Mouse (Mus musculus) kidney, embryonic 14.5 days (tissue): ENCODE data around the gene Agpat3. TPM values are rescaled to one million over a fixed set of nuclear protein-coding genes. Genes with fewer than 3 reads are reported as not detected.

Source experiments
- ATAC-seq: fragments of 200-750 bp; cut with Nextera tagmentation; 2 replicates; pipeline ENCODE4 v1.8.0; 2017; ENCODE audit warnings: moderate number of reproducible peaks, mild to moderate bottlenecking, moderate TSS enrichment, moderate library complexity; ENCODE audit not compliant: low FRiP score, low TSS enrichment
- H3K27ac ChIP-seq: fragments of 300-500 bp; sonication (generic); 2 replicates; pipeline ENCODE4 v1.5.1; 2014; ENCODE audit warnings: low read depth, mild to moderate bottlenecking, low read length, moderate library complexity, mixed read lengths
- H3K27me3 ChIP-seq: fragments of 300-500 bp; sonication (generic); 2 replicates; pipeline ENCODE4 v1.6.1; 2014; ENCODE audit warnings: mild to moderate bottlenecking, low read length; ENCODE audit not compliant: control insufficient read depth, insufficient read depth
- H3K36me3 ChIP-seq: fragments of 300-500 bp; sonication (generic); 2 replicates; pipeline ENCODE4 v1.6.1; 2014; ENCODE audit warnings: low read length, mixed read lengths; ENCODE audit not compliant: control insufficient read depth, insufficient read depth
- H3K4me1 ChIP-seq: fragments of 300-500 bp; sonication (generic); 2 replicates; pipeline ENCODE4 v1.6.1; 2014; ENCODE audit warnings: low read length, mixed read lengths; ENCODE audit not compliant: control insufficient read depth, insufficient read depth
- H3K4me2 ChIP-seq: fragments of 300-500 bp; sonication (generic); replicated peaks from 2 replicates; pipeline ENCODE4 v1.6.1; 2014; ENCODE audit warnings: low read depth, mild to moderate bottlenecking, low read length
- H3K4me3 ChIP-seq: fragments of 300-500 bp; sonication (generic); 2 replicates; pipeline ENCODE4 v1.5.1; 2014; ENCODE audit warnings: mild to moderate bottlenecking, low read length
- H3K9ac ChIP-seq: fragments of 300-500 bp; sonication (generic); 2 replicates; pipeline ENCODE4 v1.6.1; 2014; ENCODE audit warnings: low read depth, mild to moderate bottlenecking, low read length, moderate library complexity
- H3K9me3 ChIP-seq: fragments of 300-500 bp; sonication (generic); 2 replicates; pipeline ENCODE4 v1.6.1; 2016; ENCODE audit warnings: low read length; ENCODE audit not compliant: control insufficient read depth
- WGBS: fragments of 180-500 bp; shearing (Covaris S2); extraction: QIAGEN DNeasy Blood & Tissue Kit; methylation state at CpG from one replicate; pipeline ENCODE4 v1.1.7; 2014; 5-methylcytosine and 5-hydroxymethylcytosine counted together
- polyA plus RNA-seq: library from polyadenylated mRNA; unstranded; fragments of >200 nt; fragmentation: Nextera tagmentation; extraction: Ambion mirVana; gene quantifications from 2 replicates; pipeline ENCODE4 v1.2.1, GENCODE M21; 2014

Gene Agpat3
- polyA plus RNA-seq, 1 experiment from 2014 or later: 84.7 TPM

DNA sequence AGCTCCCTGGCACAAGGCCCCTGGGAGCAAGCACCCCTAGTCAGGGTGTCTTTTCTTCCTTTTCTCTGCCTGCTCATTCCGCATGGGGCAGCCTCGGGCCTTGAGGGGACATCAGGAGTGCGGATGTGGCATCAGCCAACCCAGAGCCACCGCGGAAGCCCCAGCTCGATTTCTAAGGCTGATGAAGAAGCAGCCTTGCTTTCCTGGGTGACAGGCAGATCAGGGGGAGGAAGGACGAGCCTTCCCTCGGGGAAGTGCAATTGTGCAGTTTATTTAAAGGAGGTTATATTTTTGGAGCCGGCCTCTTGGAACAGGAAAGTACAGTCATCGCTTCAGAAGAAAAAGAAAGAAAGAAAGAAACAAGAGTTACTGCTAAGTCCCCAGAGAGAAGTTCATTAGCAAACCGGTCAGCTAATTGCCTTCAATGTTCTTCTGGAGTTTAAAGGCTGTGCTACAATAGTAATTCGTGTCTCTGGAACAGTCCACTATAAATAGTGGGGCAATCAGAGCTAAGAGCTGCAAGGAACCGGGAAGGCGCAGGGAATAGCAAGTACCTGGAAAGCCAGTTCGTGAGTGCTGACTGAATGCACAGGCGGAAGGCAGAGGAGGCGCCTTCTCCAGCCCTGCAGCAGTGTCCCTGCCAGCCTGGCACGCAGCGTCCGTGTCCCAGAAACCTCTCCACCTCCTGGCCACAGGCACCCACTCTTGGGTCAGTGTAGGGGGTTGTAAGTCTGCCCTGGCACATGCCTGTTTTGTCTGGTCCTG, 36.1 kb upstream of the Agpat3 start:
- Histone ChIP-seq H3K4me2 (no peak overlapping the region), H3K9me3 (no peaks in the 10 kb centered on the region), H3K4me1 (0 out of 2 replicates have a peak, but pooled peaks cover 9% of the 10 kb centered on the region), H3K4me3 (no peak overlapping the region), H3K36me3 (no peaks in the 10 kb centered on the region), H3K27ac (no peak overlapping the region), H3K27me3 (peaks cover 17% of the 10 kb centered on the region), H3K9ac (no peak overlapping the region)
- no peak for ATAC-seq
- WGBS: 42% methylated on average over 20 of the region's 20 CpGs

DNA sequence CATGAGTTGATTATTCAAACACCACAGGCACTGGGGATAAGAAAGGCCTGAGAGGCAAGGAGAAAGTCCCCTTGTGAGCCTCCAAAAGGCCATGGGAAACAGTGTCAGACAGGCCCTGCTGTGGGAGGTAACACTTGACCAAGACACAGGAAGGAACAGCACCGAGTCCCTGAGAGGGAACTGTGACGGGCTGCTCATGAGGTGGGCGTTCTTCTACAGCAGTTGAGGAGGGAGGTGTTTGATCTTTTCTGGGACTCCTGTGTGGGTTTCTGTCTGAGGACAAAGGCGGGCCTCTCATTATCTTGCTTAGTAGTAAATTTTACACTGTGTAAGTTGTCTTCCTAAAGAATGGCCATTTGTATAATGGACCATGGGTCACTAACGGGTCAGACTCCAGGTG, 33.2 kb upstream of the Agpat3 start:
- Histone ChIP-seq H3K4me3 (no peak overlapping the region), H3K4me1 (0 out of 2 replicates have a peak, but pooled peaks cover under 1% of the 10 kb centered on the region), H3K36me3 (no peaks in the 10 kb centered on the region), H3K27ac (no peak overlapping the region), H3K4me2 (no peak overlapping the region), H3K9me3 (no peaks in the 10 kb centered on the region), H3K27me3 (peaks cover 1% of the 10 kb centered on the region), H3K9ac (no peak overlapping the region)
- ATAC-seq: no peak
- WGBS: 64% methylated on average over 5 of the region's 5 CpGs

DNA sequence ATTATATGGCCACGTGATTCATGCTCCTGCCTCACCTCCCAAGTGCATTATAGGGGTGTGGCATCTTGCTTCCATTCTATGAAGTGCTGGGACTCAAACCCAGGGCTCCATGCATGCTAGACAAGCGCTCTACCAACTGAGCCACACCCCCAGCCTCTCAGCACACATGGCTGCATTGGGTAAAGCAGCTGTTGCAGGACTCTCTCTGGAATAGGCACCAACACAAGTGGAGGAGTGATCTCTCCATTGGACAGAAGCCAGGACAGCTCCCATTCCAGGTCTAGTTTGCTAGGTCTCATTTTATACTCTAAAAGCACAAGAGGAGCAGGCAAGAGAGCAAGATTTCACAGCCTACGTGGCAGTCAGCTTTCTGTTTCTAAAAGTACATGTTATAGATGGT, 31.3 kb upstream of the Agpat3 start:
- no peak overlapping the region for H3K27ac ChIP-seq
- H3K36me3 ChIP-seq: no peaks in the 10 kb centered on the region
- ATAC-seq: no peak
- H3K27me3 ChIP-seq: no peaks in the 10 kb centered on the region
- no peaks in the 10 kb centered on the region for H3K4me1 ChIP-seq
- H3K4me3 ChIP-seq: no peak overlapping the region
- no peak overlapping the region for H3K9ac ChIP-seq
- no peak overlapping the region for H3K4me2 ChIP-seq
- H3K9me3 ChIP-seq: no peaks in the 10 kb centered on the region
- 81% methylated on average over 3 of the region's 3 CpGs for WGBS

DNA sequence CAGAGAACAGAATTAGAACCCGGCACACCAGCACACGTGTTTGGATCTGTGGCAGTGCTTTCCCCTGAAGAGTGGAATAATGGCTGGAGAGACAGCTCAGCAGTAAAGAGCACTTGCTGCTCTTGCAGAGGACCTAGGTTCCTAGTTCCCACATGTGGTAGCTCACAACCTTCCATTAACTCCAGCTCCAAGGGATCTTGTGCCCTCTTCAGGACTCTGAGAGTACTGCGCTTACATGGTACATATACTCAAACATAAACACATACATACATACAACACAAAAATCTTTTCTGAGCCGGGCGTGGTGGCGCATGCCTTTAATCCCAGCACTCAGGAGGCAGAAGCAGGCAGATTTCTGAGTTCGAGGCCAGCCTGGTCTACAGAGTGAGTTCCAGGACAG, 26.2 kb upstream of the Agpat3 start:
- H3K4me3 ChIP-seq: no peak overlapping the region
- H3K36me3 ChIP-seq: no peaks in the 10 kb centered on the region
- 94% methylated on average over 7 of the region's 7 CpGs for WGBS
- H3K9me3 ChIP-seq: no peaks in the 10 kb centered on the region
- no peaks in the 10 kb centered on the region for H3K27me3 ChIP-seq
- no peak overlapping the region for H3K4me2 ChIP-seq
- H3K4me1 ChIP-seq: no peaks in the 10 kb centered on the region
- H3K27ac ChIP-seq: no peak overlapping the region
- no peak overlapping the region for H3K9ac ChIP-seq
- no peak for ATAC-seq

DNA sequence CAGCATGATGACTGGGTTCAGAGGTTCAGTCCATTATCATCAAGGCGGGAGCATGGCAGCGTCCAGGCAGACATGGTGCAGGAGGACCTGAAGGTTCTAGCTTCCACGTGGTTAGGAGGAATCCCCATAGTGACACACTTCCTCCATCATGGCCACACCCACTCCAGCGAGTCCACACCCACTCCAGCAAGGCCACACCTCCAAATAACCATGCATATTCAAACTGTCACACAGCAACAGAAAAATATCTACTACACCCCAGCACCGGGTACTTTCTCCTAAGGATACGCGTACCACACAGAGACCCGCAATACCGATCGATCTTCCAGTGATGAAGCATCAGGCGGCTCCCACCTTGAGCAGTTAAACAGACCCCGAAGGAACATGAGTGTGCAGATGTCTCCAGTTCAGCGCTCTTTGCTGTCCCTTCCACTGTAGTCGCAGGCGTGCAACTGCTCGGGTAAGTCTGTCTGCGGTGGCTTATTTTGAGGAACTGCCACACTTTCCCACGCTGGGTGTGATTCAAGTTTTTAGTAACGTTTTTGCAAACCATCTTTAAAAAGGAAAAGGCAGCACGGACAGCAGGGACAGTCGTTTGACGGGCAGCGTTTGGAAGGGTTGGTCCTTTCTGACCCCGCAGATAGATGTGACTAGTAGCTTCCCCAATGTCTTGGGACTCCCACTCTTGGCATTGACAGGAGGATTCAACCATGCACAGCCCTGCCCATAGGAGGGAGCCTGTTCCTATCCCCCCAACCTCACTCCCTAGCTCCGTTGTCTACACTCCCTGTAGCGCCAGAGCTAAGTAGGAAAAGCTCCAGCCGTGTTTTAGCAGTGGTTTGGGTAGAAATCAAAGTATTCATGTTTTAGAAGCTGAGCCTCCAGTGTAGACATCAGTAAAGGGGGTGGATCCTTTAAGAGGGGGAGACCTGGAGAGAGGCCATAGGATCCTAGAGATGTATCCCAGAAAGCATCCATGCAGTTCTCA, 20.7 kb upstream of the Agpat3 start:
- Histone ChIP-seq H3K27ac (no peak overlapping the region), H3K27me3 (no peaks in the 10 kb centered on the region), H3K9ac (no peak overlapping the region), H3K36me3 (no peaks in the 10 kb centered on the region), H3K9me3 (no peaks in the 10 kb centered on the region), H3K4me1 (no peaks in the 10 kb centered on the region), H3K4me3 (no peak overlapping the region; the same call in 1 of the 2 replicates), H3K4me2 (no peak overlapping the region)
- 0 out of 2 replicates have a peak, but pooled peaks have one; percentile 33 for ATAC-seq
- WGBS: 65% methylated on average over 27 of the region's 27 CpGs

DNA sequence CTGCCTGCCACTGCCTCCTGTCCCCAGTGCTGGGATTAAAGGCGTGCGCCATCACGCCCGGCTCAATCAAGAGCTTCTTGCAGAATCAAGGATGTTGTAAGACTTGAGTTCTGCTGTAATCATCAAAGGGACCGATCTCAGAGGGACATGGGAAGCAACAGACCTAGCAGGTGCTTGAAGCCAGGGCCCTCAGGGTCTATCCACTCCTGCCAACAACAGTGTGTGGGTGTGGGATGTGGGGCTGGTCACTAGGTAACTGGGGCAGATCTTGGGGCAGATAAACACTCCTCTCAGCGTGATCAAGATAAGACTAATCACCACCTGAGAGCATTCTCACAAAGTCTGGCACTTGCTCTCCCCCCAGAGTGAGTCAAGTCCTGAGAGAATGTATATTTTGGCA, 19.5 kb upstream of the Agpat3 start:
- Histone ChIP-seq H3K36me3 (no peaks in the 10 kb centered on the region), H3K27ac (no peak overlapping the region), H3K4me1 (0 out of 2 replicates have a peak, but pooled peaks cover under 1% of the 10 kb centered on the region), H3K4me2 (no peak overlapping the region), H3K9me3 (no peaks in the 10 kb centered on the region), H3K27me3 (no peaks in the 10 kb centered on the region), H3K4me3 (no peak overlapping the region), H3K9ac (no peak overlapping the region)
- ATAC-seq: no peak
- WGBS: 67% methylated on average over 6 of the region's 6 CpGs

DNA sequence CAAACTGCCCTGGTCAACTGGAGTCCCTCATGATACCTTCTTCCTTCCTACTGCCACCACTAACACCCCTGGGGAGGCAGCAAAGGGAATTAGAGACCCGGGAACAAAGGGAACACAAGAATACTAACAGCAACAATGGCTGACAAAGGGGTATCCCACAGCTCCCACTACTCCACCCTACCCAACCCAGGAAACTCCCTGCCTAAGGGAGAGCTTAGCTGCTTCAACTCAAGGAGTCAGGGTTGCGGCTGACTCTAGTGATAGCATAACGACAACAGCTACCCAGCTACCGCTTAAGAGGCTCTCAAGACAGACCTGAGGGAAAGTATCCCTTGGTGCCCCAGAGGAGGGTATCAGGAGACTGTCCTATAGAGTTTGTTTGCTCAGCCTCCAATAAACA, 15.3 kb upstream of the Agpat3 start:
- Histone ChIP-seq H3K9me3 (no peaks in the 10 kb centered on the region), H3K4me2 (no peak overlapping the region), H3K4me1 (peaks cover 4% of the 10 kb centered on the region; the same call in 1 of the 2 replicates), H3K27ac (no peak overlapping the region), H3K9ac (no peak overlapping the region), H3K36me3 (no peaks in the 10 kb centered on the region), H3K4me3 (no peak overlapping the region), H3K27me3 (no peaks in the 10 kb centered on the region)
- ATAC-seq: no peak
- 65% methylated on average over 4 of the region's 4 CpGs for WGBS

DNA sequence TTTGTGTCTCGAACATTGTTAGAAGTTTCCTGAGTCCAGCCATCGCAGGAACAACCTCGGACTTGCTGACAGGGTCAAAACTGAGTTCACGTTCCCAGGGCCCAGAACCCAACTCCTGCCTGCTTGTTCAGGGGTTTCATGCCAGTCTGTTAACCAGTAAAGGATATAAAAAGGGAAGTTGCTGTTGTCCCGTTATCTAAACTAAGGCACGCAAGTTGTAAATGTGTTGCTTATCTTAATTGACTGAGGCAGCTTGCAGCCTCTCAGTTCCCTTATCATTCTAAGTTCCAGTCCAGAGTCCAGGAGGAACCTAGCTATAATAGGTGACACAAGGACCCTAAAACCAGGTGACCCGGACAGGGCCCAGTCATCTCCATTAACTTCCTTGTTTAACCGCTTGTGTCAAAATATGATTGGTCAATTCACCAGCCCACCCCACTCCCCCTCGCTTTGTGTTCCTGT, 14.6 kb upstream of the Agpat3 start:
- Histone ChIP-seq H3K9me3 (no peaks in the 10 kb centered on the region), H3K27ac (0 out of 2 replicates have a peak overlapping the region, but pooled peaks have one; percentile 24), H3K4me3 (no peak overlapping the region), H3K4me2 (no peak overlapping the region), H3K4me1 (peaks cover 4% of the 10 kb centered on the region; the same call in 1 of the 2 replicates), H3K27me3 (no peaks in the 10 kb centered on the region), H3K36me3 (no peaks in the 10 kb centered on the region), H3K9ac (no peak overlapping the region)
- 64% methylated on average over 9 of the region's 9 CpGs for WGBS
- ATAC-seq: no peak
